Mouse (Mus musculus) T-helper 1 cell (primary cell): ENCODE data around the gene Stx6.

Source experiments
- in situ Hi-C: fragments of 300-600 bp; cut with MboI, MseI; formaldehyde crosslinking; loops from one replicate; pipeline ENCODE4 v1.15.1; 2025; ENCODE audit warnings: high pct_unique_total_duplicates

Gene Stx6

GRCm38 (mm10) chr1:155158141-155158969 lies at the start of gene Stx6:
Gene Stx6, plus strand, starts transcription at chr1:155158715.
- in situ Hi-C loops = no loop called here

- in situ Hi-C loops = no loop called here
Measured at GRCm38 (mm10) chr1:155109387-155110350, 48.8 kb upstream of the Stx6 start.

DNA sequence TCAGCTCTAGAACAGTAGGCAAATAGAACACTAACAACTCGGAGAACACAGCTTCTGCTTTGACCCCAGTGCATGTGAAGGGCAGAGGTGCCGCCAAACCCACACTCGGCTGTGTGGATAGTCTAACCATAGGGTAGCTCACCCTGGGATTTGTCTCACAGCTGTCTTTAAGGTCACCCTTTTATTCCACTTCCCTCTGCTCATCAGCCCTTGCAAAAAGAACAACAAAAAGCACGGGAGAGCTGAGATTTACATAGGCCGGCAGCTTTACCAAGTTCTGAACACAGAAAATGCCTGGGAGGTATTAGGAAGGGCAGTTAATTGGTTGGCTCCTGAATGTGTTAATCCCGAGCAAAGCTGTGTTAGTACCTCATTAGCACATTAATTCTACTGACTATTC lies 47.0 kb upstream of the Stx6 start:
- in situ Hi-C loops = no loop called here

GRCm38 (mm10) chr1:155112118-155112517 lies 46.4 kb upstream of the Stx6 start:
- in situ Hi-C loops = no loop called here

DNA sequence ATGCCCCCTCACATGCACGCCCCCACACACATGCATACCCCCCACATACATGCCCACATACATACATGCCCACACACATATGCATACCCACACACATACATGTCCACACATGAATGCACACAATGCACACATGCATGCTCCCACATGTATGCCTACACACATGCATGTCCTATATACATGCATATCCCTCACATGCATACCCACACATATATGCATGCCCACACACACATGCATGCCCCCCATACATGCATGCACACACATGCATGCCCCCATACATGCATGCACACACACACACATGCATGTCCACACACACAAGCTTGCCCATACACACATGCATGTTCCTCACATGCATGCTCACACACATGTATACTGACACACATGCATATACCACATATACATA lies 45.6 kb upstream of the Stx6 start:
- in situ Hi-C loops = no loop called here

GRCm38 (mm10) chr1:155113946-155114345 lies 44.6 kb upstream of the Stx6 start:
- in situ Hi-C loops = no loop called here

GRCm38 (mm10) chr1:155119719-155120118 lies 38.8 kb upstream of the Stx6 start:
- in situ Hi-C loops = no loop called here

- in situ Hi-C loops = no loop called here
Measured at GRCm38 (mm10) chr1:155121977-155122939, 36.3 kb upstream of the Stx6 start.

GRCm38 (mm10) chr1:155124397-155124796 lies 34.1 kb upstream of the Stx6 start:
- in situ Hi-C loops = no loop called here

DNA sequence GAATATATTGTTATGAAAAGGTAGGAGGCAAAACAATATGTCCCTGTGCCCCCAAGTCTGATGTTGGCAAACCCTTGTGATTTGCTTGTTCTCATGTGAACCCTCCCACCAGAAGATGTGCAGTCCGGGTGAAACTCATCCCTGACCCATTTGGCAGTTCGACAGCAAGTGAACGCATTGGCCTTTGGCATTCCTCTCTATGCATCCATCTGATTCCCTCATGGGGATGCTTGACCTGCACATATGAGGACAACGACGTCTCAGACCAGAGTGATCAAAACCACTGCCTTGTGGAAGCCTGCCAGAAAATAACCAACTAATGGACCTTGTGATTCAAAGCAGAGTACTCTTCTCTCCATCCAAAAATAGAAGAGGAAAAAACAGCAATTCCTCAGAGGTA lies 31.8 kb upstream of the Stx6 start:
- in situ Hi-C loops = no loop called here

GRCm38 (mm10) chr1:155127429-155127934 lies 31.0 kb upstream of the Stx6 start:
- in situ Hi-C loops = no loop called here

DNA sequence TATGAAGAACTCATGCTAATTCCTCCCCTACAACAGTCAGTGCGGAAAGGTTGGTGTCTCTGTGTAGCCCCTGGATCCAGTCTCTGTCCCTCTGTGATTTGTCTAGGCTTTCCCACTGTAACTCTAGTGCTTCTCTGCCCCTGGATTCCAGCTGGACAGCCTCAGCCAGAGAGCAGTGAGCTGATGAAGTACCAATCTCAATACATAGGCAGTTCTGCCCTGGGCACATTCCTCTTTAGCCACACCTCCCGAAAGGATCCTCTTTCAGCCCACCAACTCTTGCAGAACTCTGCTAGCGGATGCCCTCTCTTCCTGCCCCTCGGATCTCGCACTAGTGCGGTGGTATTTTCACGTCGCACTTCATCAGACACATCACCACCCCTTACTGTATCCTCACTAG lies 23.6 kb upstream of the Stx6 start:
- in situ Hi-C loops = loop anchor here (5.0 kb wide), 1 partner anchor 33 kb away; no protein-coding TSS in a partner anchor

GRCm38 (mm10) chr1:155138795-155139194 lies 19.7 kb upstream of the Stx6 start:
- in situ Hi-C loops = loop anchor here (5.0 kb wide), 1 partner anchor 36 kb away; no protein-coding TSS in a partner anchor

DNA sequence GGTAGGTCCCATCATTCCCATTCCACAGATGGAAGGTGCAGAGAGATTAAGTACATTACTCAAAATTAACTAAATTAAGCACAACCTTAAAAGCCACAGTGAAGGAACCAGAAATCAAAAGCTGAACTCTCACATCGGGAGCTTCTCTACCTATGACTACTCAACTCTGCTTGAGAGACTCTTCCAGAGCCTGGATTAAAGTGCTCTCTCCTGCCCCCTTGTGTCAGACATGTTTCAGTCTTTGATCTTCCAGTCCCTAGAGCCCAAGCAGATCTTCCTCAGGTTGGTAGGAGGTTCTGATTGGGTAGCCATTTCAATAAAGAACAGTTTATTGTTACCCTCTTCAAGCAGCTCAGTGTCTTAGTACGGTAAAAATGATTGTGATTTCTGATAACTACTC lies 18.4 kb upstream of the Stx6 start:
- in situ Hi-C loops = no loop called here

- in situ Hi-C loops = no loop called here
Measured at GRCm38 (mm10) chr1:155145620-155146019, 12.9 kb upstream of the Stx6 start.

- in situ Hi-C loops = no loop called here
Measured at GRCm38 (mm10) chr1:155146572-155146980, 11.9 kb upstream of the Stx6 start, which contains the start of gene Mr1. Gene Mr1, minus strand, starts transcription at chr1:155146814.

DNA sequence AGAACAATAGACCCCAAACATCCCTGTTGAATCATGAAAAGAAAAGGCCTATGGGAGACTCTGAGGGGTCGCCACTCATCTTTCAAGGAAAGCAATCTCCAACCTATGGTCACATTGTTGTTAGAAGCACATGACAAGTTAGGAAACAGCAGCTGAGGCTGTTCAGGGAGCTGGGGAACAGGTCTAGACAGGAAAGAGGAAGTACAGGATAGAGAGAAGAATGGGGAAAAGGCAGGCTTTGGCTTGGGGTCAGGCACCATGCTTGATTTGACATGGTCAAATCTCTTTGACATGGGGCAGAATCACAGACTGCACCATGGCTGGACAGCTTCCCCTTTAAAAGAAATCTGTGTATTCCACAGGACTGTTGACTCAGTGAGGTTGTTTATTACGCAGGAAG lies 11.3 kb upstream of the Stx6 start:
- in situ Hi-C loops = no loop called here

- in situ Hi-C loops = no loop called here
Measured at GRCm38 (mm10) chr1:155149403-155149802, 9.1 kb upstream of the Stx6 start.

DNA sequence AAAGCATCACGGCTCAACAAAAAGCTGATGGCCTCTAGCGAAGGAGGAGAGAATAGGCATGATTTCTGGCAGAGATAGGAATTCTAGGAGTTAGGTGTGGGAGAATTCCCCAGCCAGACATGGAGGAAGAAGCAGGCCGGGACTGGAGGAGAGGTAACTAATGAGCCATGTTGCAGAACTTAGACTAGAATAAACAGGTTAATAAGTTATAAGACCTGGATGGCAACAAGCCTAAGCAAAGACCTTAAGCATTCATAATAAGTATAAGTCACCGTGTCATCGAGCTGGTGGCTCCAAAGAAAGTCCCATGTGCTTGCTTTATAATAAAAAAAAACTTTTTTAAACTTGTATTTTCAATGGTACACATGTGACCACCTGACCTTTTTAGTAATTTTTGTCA lies 7.7 kb upstream of the Stx6 start:
- in situ Hi-C loops = no loop called here

- in situ Hi-C loops = no loop called here
Measured at GRCm38 (mm10) chr1:155153906-155154305, 4.6 kb upstream of the Stx6 start.

DNA sequence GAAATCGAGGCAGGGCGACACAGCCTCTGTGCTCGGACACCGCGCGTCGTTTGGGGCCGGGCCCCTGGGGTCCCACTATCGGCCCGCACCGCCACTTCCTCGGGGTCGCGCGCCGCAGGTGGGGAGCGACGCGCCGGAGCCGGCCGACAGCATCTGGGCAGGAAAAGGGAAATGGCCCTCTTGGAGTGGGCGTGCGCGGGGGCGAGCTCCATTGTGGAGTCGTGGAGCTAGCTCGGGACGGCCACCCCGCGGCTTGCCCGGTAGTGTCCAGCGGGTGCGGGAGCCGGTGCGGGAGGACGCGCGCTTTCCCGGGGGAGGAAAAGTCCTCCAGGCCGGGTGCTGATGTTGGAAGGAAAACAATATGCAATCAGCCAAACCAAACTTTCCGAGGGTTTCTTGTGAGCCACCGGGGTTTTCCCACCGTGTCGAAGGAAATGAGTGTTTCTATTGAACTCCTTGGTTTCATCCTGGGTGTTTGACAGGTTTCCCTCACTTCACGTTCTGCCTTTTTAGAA lies 512 bp downstream of the Stx6 start:
- in situ Hi-C loops = no loop called here
